Mouse (Mus musculus): Measurements from ENCODE around the gene Scyl1.

DNA sequence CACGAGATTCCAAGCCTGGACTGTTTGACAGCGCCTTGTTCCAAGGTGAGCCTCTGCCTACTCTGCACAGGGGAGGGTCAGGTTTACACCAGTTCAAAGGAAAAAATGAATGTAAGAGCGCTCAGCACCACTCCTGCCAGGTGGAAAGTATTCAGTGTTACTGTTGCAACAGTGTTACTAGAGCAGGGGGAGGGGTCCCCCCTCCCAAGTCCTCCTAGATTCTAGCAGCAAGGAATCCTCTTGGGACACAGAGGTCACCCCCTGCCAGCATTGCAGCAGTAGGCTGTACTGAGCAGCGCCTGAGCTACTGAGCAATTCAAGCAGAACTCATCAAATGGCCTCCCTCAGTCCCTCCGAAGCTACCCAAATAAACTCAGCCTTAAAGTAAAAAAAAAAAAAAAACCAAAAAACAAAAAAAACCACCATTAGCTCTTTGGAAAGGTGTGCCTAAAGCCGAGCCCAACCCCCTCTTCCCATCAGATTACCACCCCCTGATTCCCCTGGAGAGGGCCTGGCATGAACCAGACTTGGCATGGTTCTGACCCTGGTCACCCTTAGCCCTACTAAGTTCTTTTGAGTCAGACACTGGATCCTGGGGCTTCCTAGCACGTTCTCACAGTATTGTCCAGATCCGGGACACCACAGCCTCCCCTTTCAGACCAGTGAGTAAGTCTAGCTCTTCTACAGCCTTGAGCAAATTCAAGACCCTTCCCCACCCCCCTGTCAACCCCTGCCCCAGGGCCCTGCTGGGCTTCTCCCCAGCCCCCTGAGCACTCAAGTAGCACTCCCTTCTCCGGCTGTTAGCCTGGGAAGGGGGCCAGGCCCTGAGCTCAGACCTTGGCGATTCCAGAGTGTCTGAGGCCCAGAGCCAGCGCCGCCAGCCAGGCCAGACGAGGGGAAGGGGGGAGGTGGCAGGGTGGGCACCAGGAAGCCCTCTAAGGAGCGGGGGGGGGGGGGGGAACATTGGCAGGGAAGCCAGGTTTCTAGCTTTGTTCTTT, 30.6 kb downstream of the Scyl1 start, which contains the start of gene Ltbp3:
- TF ChIP-seq POLR2A (IDR thresholded peaks at IDR 0.05; ENCODE audit: extremely low read depth, insufficient read depth, low read length): no peak
- TF ChIP-seq CTCF (IDR thresholded peaks at IDR 0.05; ENCODE audit: low read depth, low read length): no peak
